Mouse (Mus musculus) macrophage (primary cell): ENCODE measurements around the gene Pjvk. TPM values are rescaled to one million over a fixed set of nuclear protein-coding genes. Genes with fewer than 3 reads are reported as not detected.

ENCODE experiments used
- polyA plus RNA-seq: library from polyadenylated mRNA; stranded (reverse); fragments of 250-400 nt; gene quantifications from 3 replicates; pipeline ENCODE4 v1.2.4, GENCODE M21; 2018; ENCODE audit warnings: inconsistent platforms

Gene Pjvk
- polyA plus RNA-seq, 1 experiment from 2014 or later = 0.33 TPM

Other genes with a start within 250 kb of the Pjvk start
- not detected in 3 replicates for gene Osbpl6, start 242.0 kb upstream of the Pjvk start, polyA plus RNA-seq
- 25.1 to 25.9 TPM (median 25.2 TPM) in 3 replicates for gene Prkra, start 461 bp upstream of the Pjvk start, polyA plus RNA-seq
- 4.1 to 7.0 TPM (median 6.1 TPM) in 3 replicates for gene Fkbp7, start 24.6 kb downstream of the Pjvk start, polyA plus RNA-seq
- gene Plekha3, start 26.8 kb downstream of the Pjvk start, polyA plus RNA-seq = 15.9 to 37.6 TPM (median 24.8 TPM) in 3 replicates